Mouse (Mus musculus): ENCODE results near the gene Pogz. TPM values are rescaled to one million over a fixed set of nuclear protein-coding genes. Genes with fewer than 3 reads are reported as not detected.

The Pogz gene
- polyA plus RNA-seq, 1 experiment from 2014 or later = 12.9 TPM

DNA sequence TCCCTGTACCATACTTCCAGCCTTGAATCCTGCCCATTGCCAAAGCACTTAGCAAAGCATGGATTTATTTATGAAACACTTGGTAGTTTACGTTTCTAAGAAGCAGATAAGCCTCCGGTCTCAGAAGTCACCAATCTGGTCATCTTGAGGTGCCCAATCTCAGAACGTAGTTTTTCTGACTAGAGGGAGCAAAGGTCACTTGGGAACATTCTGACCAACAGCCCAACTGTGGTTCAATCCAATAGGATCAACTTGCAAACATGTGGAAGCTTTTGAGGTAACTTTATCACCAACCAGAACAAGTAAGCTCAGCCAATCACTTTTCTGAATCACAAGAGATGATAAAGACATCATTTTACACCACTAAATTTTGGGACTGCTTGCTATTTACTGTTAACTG is 2.0 kb upstream of the Pogz start:
- H3K4me3 ChIP-seq = no peak overlapping the region
- no peaks in the 10 kb centered on the region for H3K36me3 ChIP-seq
- 82% methylated on average over 3 of the region's 3 CpGs for WGBS
- H3K9ac ChIP-seq = no peak overlapping the region
- H3K27me3 ChIP-seq = no peaks in the 10 kb centered on the region
- H3K4me1 ChIP-seq = 0 out of 2 replicates have a peak, but pooled peaks cover 4% of the 10 kb centered on the region
- H3K4me2 ChIP-seq = no peak overlapping the region
- no peaks in the 10 kb centered on the region for H3K9me3 ChIP-seq
- no peak overlapping the region for H3K27ac ChIP-seq
- no peak for ATAC-seq (ENCODE audit: insufficient number of reproducible peaks, low FRiP score, low TSS enrichment, low read depth)

GRCm38 (mm10) chr3:94837959-94838496 is 661 bp downstream of the Pogz start:
- Histone ChIP-seq H3K4me2 (peak overlapping the region; percentile 61), H3K27ac (peak overlapping the region; percentile 98), H3K9ac (peak overlapping the region; percentile 78), H3K27me3 (no peaks in the 10 kb centered on the region), H3K4me3 (peak overlapping the region; percentile 64), H3K36me3 (no peaks in the 10 kb centered on the region), H3K9me3 (no peaks in the 10 kb centered on the region), H3K4me1 (0 out of 2 replicates have a peak, but pooled peaks cover 4% of the 10 kb centered on the region)
- WGBS = under 1% methylated on average over 44 of the region's 62 CpGs
- peak; percentile 78 for ATAC-seq (ENCODE audit: insufficient number of reproducible peaks, low FRiP score, low TSS enrichment, low read depth)

DNA sequence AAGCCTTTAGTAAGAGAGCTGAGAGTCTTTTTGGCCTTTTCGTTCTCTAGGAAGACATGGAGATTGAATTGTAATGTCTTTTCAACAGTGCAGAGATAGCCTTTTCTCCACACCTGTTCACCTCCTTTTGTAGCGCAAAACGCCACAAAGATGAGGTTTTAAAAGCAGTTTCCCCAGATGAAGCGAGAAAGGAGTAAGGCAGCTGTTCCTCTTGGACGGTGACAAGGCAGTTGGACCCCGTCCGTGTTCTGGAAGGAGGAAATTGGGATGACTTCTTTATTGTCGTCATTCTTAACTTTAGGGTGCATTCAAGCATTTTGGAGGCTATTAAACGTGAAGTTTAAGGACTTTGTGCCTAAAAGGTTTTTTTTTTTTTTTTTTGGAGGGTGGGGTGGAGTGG is 1.3 kb downstream of the Pogz start:
- peak overlapping the region; percentile 78 for H3K9ac ChIP-seq
- peak overlapping the region; percentile 98 for H3K27ac ChIP-seq
- peak overlapping the region; percentile 61 for H3K4me2 ChIP-seq
- no peak for ATAC-seq (ENCODE audit: insufficient number of reproducible peaks, low FRiP score, low TSS enrichment, low read depth)
- 10% methylated on average over 9 of the region's 9 CpGs for WGBS
- H3K36me3 ChIP-seq = no peaks in the 10 kb centered on the region
- 0 out of 2 replicates have a peak, but pooled peaks cover 4% of the 10 kb centered on the region for H3K4me1 ChIP-seq
- H3K9me3 ChIP-seq = no peaks in the 10 kb centered on the region
- H3K27me3 ChIP-seq = no peaks in the 10 kb centered on the region
- peak overlapping the region; percentile 64 for H3K4me3 ChIP-seq

DNA sequence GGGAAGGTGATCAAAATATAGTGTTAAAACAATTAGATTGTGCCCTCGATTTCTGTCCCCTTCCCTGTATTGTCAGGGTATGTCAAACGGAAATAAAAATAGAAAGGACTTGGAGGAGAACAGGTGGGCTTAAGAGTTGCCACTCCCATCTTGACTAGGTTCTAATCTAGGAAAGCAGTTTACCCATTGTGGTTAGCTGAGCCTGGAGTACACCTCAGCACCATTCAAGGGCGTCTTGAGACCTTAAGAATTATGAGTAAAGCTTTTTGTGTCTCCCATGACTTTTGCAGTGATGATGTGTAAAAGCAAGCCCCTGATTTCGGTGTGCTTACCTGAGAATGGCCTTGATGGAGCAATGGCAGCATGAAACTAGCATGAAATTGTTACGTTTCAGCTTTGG is 1.7 kb downstream of the Pogz start:
- peak overlapping the region; percentile 64 for H3K4me3 ChIP-seq
- H3K4me2 ChIP-seq = peak overlapping the region; percentile 61
- H3K9ac ChIP-seq = no peak overlapping the region
- H3K27ac ChIP-seq = no peak overlapping the region; the same call in 1 of the 2 replicates
- H3K9me3 ChIP-seq = no peaks in the 10 kb centered on the region
- WGBS = 67% methylated on average over 5 of the region's 5 CpGs
- no peak for ATAC-seq (ENCODE audit: insufficient number of reproducible peaks, low FRiP score, low TSS enrichment, low read depth)
- H3K27me3 ChIP-seq = no peaks in the 10 kb centered on the region
- 0 out of 2 replicates have a peak, but pooled peaks cover 4% of the 10 kb centered on the region for H3K4me1 ChIP-seq
- no peaks in the 10 kb centered on the region for H3K36me3 ChIP-seq

- H3K36me3 ChIP-seq = no peaks in the 10 kb centered on the region
- H3K9me3 ChIP-seq = no peaks in the 10 kb centered on the region
- WGBS = 97% methylated on average over 2 of the region's 2 CpGs
- no peaks in the 10 kb centered on the region; the same call in 1 of the 2 replicates for H3K4me1 ChIP-seq
- no peak overlapping the region for H3K27ac ChIP-seq
- no peaks in the 10 kb centered on the region for H3K27me3 ChIP-seq
- no peak for ATAC-seq (ENCODE audit: insufficient number of reproducible peaks, low FRiP score, low TSS enrichment, low read depth)
- no peak overlapping the region for H3K9ac ChIP-seq
- H3K4me2 ChIP-seq = no peak overlapping the region
- no peak overlapping the region for H3K4me3 ChIP-seq
Observed at GRCm38 (mm10) chr3:94847382-94847781, 10.0 kb downstream of the Pogz start.

DNA sequence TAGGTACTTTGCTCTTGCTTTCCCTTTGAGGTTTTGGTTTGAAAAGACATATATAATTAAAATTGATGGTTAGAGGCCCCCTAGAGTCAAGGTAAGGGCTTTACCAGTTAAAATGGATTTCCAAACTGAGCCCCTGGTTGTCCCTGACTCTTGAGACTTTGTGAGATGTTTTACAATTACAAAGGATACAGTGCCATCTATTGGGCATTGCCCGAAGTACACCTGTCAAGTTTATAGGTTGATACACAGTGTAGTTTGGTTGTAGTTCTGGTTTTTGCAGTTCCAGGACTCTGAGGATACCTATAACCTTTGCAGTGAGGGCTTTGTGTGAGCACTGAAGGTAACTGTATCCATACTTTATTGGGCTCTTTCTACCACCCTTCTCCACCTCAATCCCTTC is 12.0 kb downstream of the Pogz start:
- ATAC-seq (ENCODE audit: insufficient number of reproducible peaks, low FRiP score, low TSS enrichment, low read depth) = no peak
- no peaks in the 10 kb centered on the region; the same call in 1 of the 2 replicates for H3K4me1 ChIP-seq
- H3K9ac ChIP-seq = no peak overlapping the region
- no peaks in the 10 kb centered on the region for H3K9me3 ChIP-seq
- no peak overlapping the region for H3K4me2 ChIP-seq
- no peaks in the 10 kb centered on the region for H3K27me3 ChIP-seq
- 19% methylated on average over 1 of the region's 1 CpGs for WGBS
- peaks cover 4% of the 10 kb centered on the region for H3K36me3 ChIP-seq
- no peak overlapping the region for H3K27ac ChIP-seq
- no peak overlapping the region for H3K4me3 ChIP-seq

- H3K4me2 ChIP-seq = no peak overlapping the region
- no peak for ATAC-seq (ENCODE audit: insufficient number of reproducible peaks, low FRiP score, low TSS enrichment, low read depth)
- no peak overlapping the region for H3K4me3 ChIP-seq
- H3K9ac ChIP-seq = no peak overlapping the region
- H3K27me3 ChIP-seq = no peaks in the 10 kb centered on the region
- H3K4me1 ChIP-seq = no peaks in the 10 kb centered on the region; the same call in 1 of the 2 replicates
- WGBS = 69% methylated on average over 3 of the region's 3 CpGs
- no peak overlapping the region for H3K27ac ChIP-seq
- H3K36me3 ChIP-seq = peaks cover 22% of the 10 kb centered on the region
- no peaks in the 10 kb centered on the region for H3K9me3 ChIP-seq
Observed at GRCm38 (mm10) chr3:94851731-94852130, 14.4 kb downstream of the Pogz start.

GRCm38 (mm10) chr3:94852215-94852614 is 14.8 kb downstream of the Pogz start:
- H3K36me3 ChIP-seq = peaks cover 26% of the 10 kb centered on the region
- 81% methylated on average over 3 of the region's 3 CpGs for WGBS

DNA sequence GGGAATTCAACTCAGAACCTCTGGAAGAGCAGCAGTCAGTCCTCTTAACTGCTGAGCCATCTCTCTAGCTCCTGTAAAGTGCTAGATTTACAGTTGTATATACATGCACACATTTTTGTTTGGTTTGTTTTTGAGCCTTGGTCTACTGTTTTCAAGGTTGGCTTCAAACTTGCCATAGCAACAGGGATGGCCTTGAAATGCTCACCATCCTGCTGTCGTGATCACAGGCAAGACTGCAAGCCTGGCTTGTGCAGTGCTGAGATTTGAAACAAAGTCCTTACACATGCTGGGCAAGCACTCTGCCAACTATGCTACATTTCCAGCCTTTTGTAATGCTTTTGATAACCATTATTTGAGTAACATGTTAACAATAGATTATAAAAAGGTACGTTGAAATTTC is 22.1 kb downstream of the Pogz start:
- no peak overlapping the region for H3K4me3 ChIP-seq
- H3K9ac ChIP-seq = no peak overlapping the region
- no peaks in the 10 kb centered on the region for H3K4me1 ChIP-seq
- no peaks in the 10 kb centered on the region for H3K27me3 ChIP-seq
- no peaks in the 10 kb centered on the region for H3K9me3 ChIP-seq
- WGBS = 86% methylated on average over 2 of the region's 2 CpGs
- no peak for ATAC-seq (ENCODE audit: insufficient number of reproducible peaks, low FRiP score, low TSS enrichment, low read depth)
- peaks cover 69% of the 10 kb centered on the region for H3K36me3 ChIP-seq
- H3K27ac ChIP-seq = no peak overlapping the region
- no peak overlapping the region for H3K4me2 ChIP-seq

More at GRCm38 (mm10) chr3:94852215-94852614, 14.8 kb downstream of the Pogz start:
- ATAC-seq (ENCODE audit: insufficient number of reproducible peaks, low FRiP score, low TSS enrichment, low read depth) = no peak
- H3K27ac ChIP-seq = no peak overlapping the region
- no peak overlapping the region for H3K9ac ChIP-seq
- no peak overlapping the region for H3K4me2 ChIP-seq
- no peaks in the 10 kb centered on the region for H3K27me3 ChIP-seq
- H3K4me3 ChIP-seq = no peak overlapping the region
- no peaks in the 10 kb centered on the region; the same call in 1 of the 2 replicates for H3K4me1 ChIP-seq
- H3K9me3 ChIP-seq = no peaks in the 10 kb centered on the region

DNA sequence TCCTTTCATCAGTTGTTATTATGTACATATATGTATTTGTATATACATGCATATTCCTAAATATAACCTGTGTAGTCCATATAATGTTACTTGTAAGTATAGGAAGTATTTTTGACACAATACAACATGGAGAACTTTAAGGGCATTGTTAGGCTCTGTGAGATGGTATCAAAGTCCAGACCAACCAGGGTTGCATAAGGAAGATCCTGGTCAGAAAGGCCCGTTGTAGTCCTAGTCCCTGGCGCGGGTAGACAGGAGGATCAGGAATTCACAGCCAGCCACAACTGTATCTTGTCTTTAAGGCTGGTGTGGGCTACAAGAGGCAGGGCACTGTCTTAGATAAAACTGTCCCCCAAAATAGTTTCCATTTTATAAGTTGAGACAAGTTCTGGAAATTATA is 31.6 kb downstream of the Pogz start:
- no peak for ATAC-seq (ENCODE audit: insufficient number of reproducible peaks, low FRiP score, low TSS enrichment, low read depth)
- no peak overlapping the region for H3K4me2 ChIP-seq
- H3K4me3 ChIP-seq = no peak overlapping the region
- no peaks in the 10 kb centered on the region for H3K27me3 ChIP-seq
- peaks cover 75% of the 10 kb centered on the region for H3K36me3 ChIP-seq
- WGBS = 94% methylated on average over 3 of the region's 3 CpGs
- no peaks in the 10 kb centered on the region for H3K9me3 ChIP-seq
- no peaks in the 10 kb centered on the region for H3K4me1 ChIP-seq
- H3K9ac ChIP-seq = no peak overlapping the region
- no peak overlapping the region for H3K27ac ChIP-seq

- peaks cover 96% of the 10 kb centered on the region for H3K36me3 ChIP-seq
- H3K27ac ChIP-seq = no peak overlapping the region
- no peak overlapping the region for H3K4me3 ChIP-seq
- no peaks in the 10 kb centered on the region for H3K9me3 ChIP-seq
- ATAC-seq (ENCODE audit: insufficient number of reproducible peaks, low FRiP score, low TSS enrichment, low read depth) = no peak
- H3K4me2 ChIP-seq = no peak overlapping the region
- H3K9ac ChIP-seq = no peak overlapping the region
- no peaks in the 10 kb centered on the region for H3K27me3 ChIP-seq
- no peaks in the 10 kb centered on the region for H3K4me1 ChIP-seq
- 89% methylated on average over 6 of the region's 6 CpGs for whole genome bisulfite sequencing
Observed at GRCm38 (mm10) chr3:94878618-94879017, 41.3 kb downstream of the Pogz start.

- Histone ChIP-seq H3K27me3 (no peaks in the 10 kb centered on the region), H3K4me3 (no peak overlapping the region), H3K36me3 (peaks cover 80% of the 10 kb centered on the region), H3K4me2 (no peak overlapping the region), H3K9ac (no peak overlapping the region), H3K27ac (no peak overlapping the region), H3K9me3 (no peaks in the 10 kb centered on the region), H3K4me1 (peaks cover 17% of the 10 kb centered on the region)
- no peak for ATAC-seq (ENCODE audit: insufficient number of reproducible peaks, low FRiP score, low TSS enrichment, low read depth)
- 57% methylated on average over 4 of the region's 4 CpGs for WGBS
Observed at GRCm38 (mm10) chr3:94881840-94882239, 44.5 kb downstream of the Pogz start.

- ATAC-seq (ENCODE audit: insufficient number of reproducible peaks, low FRiP score, low TSS enrichment, low read depth) = no peak
- Histone ChIP-seq H3K4me3 (no peak overlapping the region), H3K27me3 (no peaks in the 10 kb centered on the region), H3K36me3 (peaks cover 73% of the 10 kb centered on the region), H3K9me3 (no peaks in the 10 kb centered on the region), H3K27ac (no peak overlapping the region), H3K4me2 (no peak overlapping the region), H3K4me1 (peaks cover 20% of the 10 kb centered on the region), H3K9ac (no peak overlapping the region)
- WGBS = 86% methylated on average over 3 of the region's 3 CpGs
Observed at GRCm38 (mm10) chr3:94882579-94882978, 45.2 kb downstream of the Pogz start.
